Mouse (Mus musculus) layer of hippocampus, adult 2 months (tissue): ENCODE results near the gene Rbm4. TPM values are rescaled to one million over a fixed set of nuclear protein-coding genes. Genes with fewer than 3 reads are reported as not detected.

Experiments
- DNase-seq, 2 experiments: peaks; one replicate each; pipeline ENCODE4 v3.0.0; 2022; ENCODE audit warnings: low spot score in 2 of 2
- H3K27ac ChIP-seq: fragments of 200-600 bp; 2 replicates; pipeline ENCODE4 v1.8.1; 2022
- H3K4me3 ChIP-seq: fragments of 200-600 bp; 2 replicates; pipeline ENCODE4 v1.8.1; 2022; ENCODE audit warnings: mild to moderate bottlenecking
- CTCF ChIP-seq: fragments of 200-600 bp; conservative IDR thresholded peaks from 2 replicates; pipeline ENCODE4 v1.8.1; 2022; ENCODE audit warnings: antibody characterized with exemption, mild to moderate bottlenecking, moderate library complexity
- long read RNA-seq, 2 experiments: library from polyadenylated mRNA; stranded (forward); transcript quantifications; one replicate each; pipeline ENCODE4 v2.0.0; 2021; ENCODE audit warnings: borderline mapping rate in 2 of 2
- total RNA-seq, 2 experiments: library from RNA; stranded (reverse); gene quantifications; 2 replicates each; pipeline ENCODE4 v1.2.3; 2021

Gene Rbm4
- total RNA-seq, result 10 to 100 TPM; 76.1 to 95.4 TPM
- long read RNA-seq, experiment 1, partial matches to known transcripts, result 1 of 13 reads
- long read RNA-seq, experiment 1, other reads (novel, unspliced or antisense), result 0 of 13 reads
- long read RNA-seq, experiment 2, transcript Rbm4-206 (4 exons, 2,610 nt), result major isoform, 5 of 16 reads
- long read RNA-seq, experiment 2, partial matches to known transcripts, result 3 of 16 reads
- long read RNA-seq, experiment 2, other reads (novel, unspliced or antisense), result 2 of 16 reads

DNA sequence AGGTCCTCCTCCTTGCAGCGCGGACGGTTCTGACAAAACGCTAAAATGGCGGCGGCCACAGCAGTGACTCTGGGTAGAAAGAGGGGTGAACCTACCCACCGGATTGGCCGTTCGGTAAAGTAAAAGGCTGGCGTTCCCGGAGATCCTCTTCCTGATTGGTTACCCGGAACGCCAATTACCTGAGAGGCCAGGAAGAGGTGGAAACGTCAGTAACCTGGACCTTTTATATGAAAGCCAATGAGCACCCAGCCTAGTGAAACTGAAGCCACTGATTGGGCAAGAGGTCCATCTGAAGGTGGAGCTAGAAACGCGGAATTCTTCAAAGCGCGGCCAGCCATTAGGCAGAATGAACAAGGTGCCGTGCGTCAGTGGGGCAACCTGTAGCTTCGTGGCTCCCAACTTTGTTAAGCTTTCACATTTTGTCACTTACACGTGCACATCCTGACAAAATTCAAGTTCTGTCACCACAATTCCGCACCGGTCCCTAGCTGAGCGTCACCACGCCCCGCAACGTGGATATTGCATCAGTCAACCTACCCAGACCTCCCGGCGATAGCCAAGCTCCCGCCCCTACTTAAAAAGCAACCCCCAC lies at the start of gene Rbm4:
Gene Rbm4 (minus strand): TSS at position 71 of the 592 bp plus-strand sequence.
- H3K27ac ChIP-seq, result peak within 1 kb of the TSS; percentile 92
- peak within 1 kb of the TSS; percentile 95 for H3K4me3 ChIP-seq
- peak; percentile 97 to 98 for DNase-seq
- no peak for TF ChIP-seq CTCF

DNA sequence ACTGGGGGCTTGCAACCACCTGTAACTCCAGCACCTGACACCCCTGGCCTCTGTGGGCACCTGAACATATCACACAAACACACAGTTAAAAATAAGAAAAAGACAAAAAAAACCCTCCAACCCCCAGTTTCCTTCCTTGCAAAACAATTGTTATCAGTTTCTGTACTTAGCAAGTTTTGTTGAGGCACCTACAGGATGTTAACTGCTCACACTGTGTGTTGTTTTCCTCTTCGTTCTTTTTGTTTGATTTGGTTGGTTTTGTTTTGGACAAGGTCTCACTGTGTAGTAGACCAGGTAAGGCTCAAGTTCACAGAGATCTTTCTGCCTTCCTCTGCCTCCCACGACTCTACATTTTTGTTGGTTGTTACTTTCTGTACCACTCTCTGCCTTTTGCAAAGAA lies 48.9 kb upstream of the Rbm4 start:
- no peak overlapping the region for H3K4me3 ChIP-seq
- no peak overlapping the region for H3K27ac ChIP-seq
- TF ChIP-seq CTCF, result no peak
- no peak for DNase-seq

DNA sequence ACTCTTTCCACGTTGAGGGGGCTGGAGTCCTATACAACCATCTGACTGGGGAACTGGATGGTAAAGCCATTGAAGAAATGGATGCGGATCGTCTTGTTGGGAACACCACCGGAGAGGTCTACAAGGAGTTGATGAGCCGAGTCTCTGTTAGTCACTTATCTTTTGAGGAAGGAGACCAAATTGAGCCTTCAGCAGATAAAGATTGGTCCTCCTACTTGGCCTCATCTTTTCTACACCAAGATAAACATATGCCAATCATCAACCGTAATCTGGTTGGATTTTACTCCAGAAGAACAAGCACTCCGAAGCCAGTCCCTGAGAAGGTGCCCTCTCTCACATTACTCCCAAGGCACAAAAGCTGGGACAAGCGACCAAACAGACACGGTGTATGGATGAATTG lies 47.1 kb upstream of the Rbm4 start:
- no peak for DNase-seq
- no peak for TF ChIP-seq CTCF
- Histone ChIP-seq H3K4me3 (no peak overlapping the region), H3K27ac (no peak overlapping the region)

DNA sequence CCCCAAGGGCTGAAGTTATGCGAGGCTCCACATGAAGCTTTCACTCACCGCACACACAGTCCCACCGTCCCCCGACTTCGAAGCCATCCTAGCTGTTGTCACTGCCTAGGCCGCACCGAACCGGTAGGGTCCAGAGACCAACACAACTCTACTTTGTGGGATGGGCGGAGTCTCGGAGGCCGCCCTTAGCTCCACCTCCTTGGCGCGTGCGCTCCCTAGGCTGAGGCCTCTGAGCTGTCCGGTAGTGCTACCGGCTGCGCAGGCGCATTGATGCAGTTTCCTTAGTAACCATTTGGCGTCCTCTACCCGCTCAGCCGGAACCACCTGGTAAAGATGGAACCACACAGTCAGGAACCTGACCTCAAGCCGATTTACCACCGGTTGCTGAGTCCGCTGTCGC lies 45.4 kb upstream of the Rbm4 start, which contains the start of the genes Ccs and Ccdc87:
Gene Ccs (minus strand): TSS at position 184 of the 400 bp plus-strand sequence.
Gene Ccdc87 (plus strand): TSS at position 218 of the 400 bp plus-strand sequence.
- peak; percentile 94 to 97 for DNase-seq
- H3K4me3 ChIP-seq, result peak within 1 kb of the TSS; percentile 88
- H3K27ac ChIP-seq, result peak within 1 kb of the TSS; percentile 56
- TF ChIP-seq CTCF, result peak; percentile 37

DNA sequence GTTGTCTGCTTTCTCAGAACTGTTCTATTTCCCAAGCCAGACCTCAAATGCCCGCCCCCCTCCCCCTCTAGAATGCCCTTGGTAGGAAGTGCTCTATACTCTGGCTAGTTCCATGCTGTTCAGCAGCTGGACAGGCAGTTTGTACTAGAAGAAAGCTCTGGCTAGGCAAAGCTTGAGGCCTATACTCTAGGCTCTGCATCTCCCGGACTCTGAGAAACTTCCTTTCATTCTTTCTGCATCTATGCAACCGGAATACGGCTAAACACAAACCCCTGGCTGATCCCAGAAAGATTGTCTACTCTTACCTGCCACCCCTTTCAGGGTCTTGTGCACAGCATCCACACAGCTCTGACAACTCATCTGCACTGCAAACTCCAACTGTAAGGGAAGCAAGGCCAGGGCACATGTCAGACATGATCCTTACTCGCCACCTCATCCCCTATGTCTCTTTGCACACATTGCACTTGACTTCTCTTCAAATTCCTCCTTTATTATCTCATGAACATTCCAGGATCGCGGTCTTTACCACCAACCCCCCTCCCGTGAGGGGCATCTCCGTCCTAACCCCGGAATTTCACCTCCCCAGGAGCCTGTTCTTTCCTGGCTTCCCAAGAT lies 44.9 kb upstream of the Rbm4 start:
- Histone ChIP-seq H3K4me3 (peak overlapping the region; percentile 88), H3K27ac (peak overlapping the region; percentile 56)
- DNase-seq, result no peak
- TF ChIP-seq CTCF, result no peak

DNA sequence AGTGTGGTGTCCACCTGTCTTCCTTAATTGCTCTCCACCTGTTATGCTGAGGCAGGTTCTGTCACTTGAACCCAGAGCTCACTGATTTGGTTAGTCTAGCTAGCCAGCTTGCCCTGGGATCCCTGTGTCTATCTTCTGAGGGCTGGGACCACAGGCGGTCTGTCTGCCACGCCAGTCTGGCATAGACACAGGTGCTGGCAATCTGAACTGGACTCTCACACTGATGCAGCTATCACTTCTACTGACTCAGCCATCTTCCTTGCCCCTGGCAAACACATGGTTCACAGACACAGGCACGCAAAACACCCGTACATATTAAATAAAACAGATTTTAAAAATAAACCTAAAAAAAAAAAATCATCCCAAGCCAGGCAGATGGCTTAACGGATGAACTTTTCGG lies 43.3 kb upstream of the Rbm4 start:
- no peak overlapping the region for H3K4me3 ChIP-seq
- no peak for TF ChIP-seq CTCF
- H3K27ac ChIP-seq, result no peak overlapping the region
- no peak for DNase-seq

DNA sequence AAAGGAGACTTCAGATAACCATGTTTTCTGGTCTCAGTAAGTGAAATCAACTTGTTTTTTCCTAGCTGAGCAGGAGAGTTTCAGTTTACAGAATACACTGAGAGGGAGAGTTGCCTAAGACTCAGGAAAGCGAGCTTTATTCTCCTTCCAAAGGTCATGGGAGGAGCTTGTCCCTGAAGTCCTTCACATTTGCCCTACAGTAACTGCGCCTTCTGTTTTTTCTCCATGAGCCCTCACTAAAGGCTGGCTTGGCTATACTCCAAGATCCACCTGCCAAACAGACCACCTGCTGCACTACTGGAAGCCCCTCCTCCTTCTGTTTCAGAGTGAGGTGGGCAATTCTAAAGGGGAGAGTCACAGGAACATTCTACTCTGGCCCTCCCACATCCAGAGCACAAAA lies 42.4 kb upstream of the Rbm4 start:
- no peak for DNase-seq
- H3K4me3 ChIP-seq, result no peak overlapping the region
- TF ChIP-seq CTCF, result no peak
- no peak overlapping the region for H3K27ac ChIP-seq

DNA sequence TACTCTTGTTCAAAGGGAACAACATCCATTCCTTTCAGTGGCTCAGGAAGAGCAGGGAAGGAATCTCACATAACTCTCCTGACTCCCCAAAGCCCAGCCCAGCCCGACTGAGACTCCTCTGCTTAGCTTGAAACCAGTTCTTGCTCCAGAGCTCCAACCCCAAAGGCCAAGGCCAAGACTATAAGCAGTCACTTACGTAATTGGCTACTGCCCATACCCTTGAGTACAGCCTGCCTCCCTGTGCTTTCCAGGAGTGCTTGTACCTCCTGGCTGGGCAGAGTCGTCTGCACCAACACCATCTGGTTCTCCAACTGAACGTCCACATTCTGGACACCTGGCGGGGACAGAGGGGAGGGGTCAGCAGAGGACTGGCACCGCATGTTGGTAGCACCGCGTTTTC lies 40.3 kb upstream of the Rbm4 start:
- DNase-seq, result no peak
- TF ChIP-seq CTCF, result no peak
- Histone ChIP-seq H3K27ac (no peak overlapping the region), H3K4me3 (no peak overlapping the region)

DNA sequence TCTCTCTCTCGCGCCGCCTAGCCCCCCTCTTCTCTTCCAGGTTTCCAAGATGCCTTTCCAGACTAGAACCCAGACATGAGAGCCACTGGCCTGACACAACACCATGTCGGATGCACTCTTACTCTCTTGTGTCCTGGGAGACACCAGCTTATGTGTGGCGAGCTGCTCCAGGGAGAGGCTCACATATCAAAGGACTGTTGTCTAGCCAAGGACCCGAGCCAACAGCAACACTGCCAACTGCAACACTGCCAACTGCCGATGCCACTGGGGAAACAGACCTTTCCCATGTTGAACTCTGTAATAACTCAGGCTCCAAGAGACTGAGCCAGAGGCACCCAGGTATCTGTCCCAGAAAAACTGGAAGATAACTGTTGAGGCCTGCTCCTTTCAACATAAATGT lies 35.5 kb upstream of the Rbm4 start:
- Histone ChIP-seq H3K27ac (no peak overlapping the region), H3K4me3 (no peak overlapping the region)
- DNase-seq, result peak; percentile 59 to 68
- no peak for TF ChIP-seq CTCF

DNA sequence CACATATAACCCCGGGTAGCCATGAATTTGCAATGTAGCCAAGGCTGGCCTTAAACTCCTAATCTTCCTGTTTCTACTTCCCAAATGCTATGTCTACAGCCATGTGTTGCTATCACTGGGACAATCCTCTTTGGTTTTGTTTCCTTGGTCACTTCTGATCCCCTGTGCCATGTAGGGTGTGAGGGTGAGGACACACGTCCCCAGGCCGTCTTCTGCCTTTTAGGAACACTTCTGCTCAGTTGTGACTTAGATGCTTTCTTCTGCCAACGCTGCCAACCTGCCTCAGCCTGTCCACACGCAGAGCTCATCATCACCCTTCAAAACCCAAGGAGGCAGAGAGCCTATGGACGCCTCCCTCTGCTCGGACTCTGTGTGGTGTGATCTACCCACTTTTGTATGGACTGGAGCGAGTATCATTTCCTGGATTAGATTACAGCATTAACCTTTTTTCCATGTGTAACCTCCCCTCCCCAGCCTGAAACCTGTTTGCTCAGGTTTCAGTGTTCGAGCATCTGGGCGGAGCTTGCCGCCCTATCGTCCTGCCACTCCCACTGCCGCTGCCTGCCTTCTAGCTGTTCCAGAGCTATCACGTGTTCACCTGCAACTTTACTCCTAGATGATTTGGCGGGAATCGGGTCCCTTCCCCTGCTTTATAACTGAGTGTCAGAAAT lies 34.9 kb upstream of the Rbm4 start:
- no peak for TF ChIP-seq CTCF
- no peak overlapping the region for H3K4me3 ChIP-seq

DNA sequence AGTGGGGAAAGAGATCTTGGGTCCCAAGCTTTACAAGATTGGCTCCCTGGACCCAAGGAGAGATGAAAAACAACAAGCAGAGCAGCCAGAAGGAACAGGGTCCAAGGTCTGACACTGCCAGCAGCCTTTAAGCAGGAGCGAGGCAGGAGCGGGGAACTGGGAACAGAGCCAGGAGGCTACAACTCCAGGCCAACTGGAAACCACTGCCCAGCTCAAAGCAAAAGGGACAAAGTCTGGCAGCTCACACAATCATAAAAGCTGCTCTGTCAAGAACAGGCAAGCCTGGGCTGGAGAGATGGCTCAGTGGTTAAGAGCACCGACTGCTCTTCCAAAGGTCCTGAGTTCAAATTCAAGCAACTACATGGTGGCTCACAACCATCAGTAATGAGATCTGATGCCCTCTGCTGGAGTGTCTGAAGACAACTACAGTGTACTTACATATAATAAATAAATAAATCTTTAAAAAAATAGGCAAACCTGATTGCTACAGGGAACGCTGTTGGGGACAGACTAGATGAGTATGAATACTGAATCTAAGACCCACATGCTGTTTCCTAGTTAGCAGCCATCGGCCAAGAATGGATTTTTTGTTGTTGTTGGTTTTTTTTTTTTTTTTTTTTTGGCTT lies 27.1 kb upstream of the Rbm4 start:
- peak overlapping the region; percentile 56; the same call in 1 of the 2 replicates for H3K27ac ChIP-seq
- peak; percentile 65 for TF ChIP-seq CTCF
- no peak overlapping the region for H3K4me3 ChIP-seq
- DNase-seq, result peak; percentile 67 to 82

More for the DNA sequence above, 34.9 kb upstream of the Rbm4 start:
- H3K27ac ChIP-seq, result no peak overlapping the region
- no peak for DNase-seq

DNA sequence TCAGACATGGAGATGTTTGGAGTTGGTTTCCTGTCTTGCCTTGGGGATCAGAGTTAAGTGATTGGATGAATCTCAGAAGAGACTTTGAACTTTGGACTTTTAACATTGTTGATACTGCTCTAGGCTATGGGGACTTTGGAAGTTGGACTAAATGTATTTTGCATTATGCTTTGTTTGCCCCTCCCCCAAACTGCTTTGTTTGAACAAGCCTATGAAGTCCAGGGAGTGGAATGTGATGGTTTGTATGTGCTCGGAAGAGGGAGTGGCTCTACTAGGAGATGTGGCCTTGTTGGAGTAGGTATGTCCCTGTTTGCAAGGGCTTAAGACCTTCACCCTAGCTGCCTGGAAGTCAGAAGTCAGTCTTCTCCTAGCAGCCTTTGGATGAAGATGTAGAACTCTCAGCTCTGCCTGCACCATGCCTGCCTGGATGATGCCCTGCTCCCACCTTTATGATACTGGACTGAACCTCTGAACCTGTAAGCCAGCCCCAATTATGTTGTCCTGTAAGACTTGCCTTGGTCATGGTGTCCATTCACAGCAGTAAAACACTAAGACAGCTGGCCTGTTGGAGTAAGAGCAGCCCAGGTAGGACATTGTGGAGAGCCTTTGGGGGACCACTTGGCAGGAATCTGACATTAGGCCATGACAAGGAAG lies 23.6 kb upstream of the Rbm4 start:
- no peak for TF ChIP-seq CTCF
- Histone ChIP-seq H3K27ac (no peak overlapping the region), H3K4me3 (no peak overlapping the region)
- no peak for DNase-seq

DNA sequence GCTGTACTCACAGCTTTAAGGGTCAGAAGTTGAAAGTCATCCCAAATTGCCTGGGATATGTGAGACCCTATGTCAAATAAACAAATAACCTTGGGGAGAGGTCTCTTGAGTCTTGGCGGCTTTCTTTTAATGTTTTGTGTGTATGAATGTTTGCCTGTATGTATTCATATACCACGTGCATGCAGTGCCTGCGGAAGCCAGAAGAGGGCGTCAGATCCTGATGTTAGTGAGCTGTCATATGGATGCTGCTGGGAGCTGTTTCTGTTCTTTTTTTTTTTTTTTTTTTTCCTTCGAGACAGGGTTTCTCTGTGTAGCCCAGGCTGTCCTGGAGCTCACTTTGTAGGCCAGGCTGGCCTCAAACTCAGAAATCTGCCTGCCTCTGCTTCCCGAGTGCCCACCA lies 19.3 kb upstream of the Rbm4 start:
- H3K27ac ChIP-seq, result no peak overlapping the region
- no peak overlapping the region for H3K4me3 ChIP-seq
- TF ChIP-seq CTCF, result peak; percentile 34
- no peak for DNase-seq
